Mouse (Mus musculus) limb, embryonic 12.5 days (tissue): Measurements from ENCODE around the gene Arhgap23. TPM values are rescaled to one million over a fixed set of nuclear protein-coding genes. Genes with fewer than 3 reads are reported as not detected.

Source experiments
- ATAC-seq: fragments of 200-750 bp; cut with Nextera tagmentation; 2 replicates; pipeline ENCODE4 v1.8.0; 2017; ENCODE audit warnings: low read depth, moderate TSS enrichment; ENCODE audit not compliant: insufficient number of reproducible peaks, insufficient read depth, low FRiP score, low TSS enrichment
- H3K27ac ChIP-seq: fragments of 300-500 bp; sonication (generic); 2 replicates; pipeline ENCODE4 v1.5.1; 2016; ENCODE audit warnings: mild to moderate bottlenecking, moderate library complexity
- H3K27me3 ChIP-seq: fragments of 300-500 bp; sonication (generic); 2 replicates; pipeline ENCODE4 v1.6.1; 2016; ENCODE audit warnings: mild to moderate bottlenecking, moderate library complexity
- H3K36me3 ChIP-seq: fragments of 300-500 bp; sonication (generic); 2 replicates; pipeline ENCODE4 v1.6.1; 2016; ENCODE audit warnings: mild to moderate bottlenecking, moderate library complexity
- H3K4me1 ChIP-seq: fragments of 300-500 bp; sonication (generic); replicated peaks from 2 replicates; pipeline ENCODE4 v1.6.1; 2016
- H3K4me2 ChIP-seq: fragments of 300-500 bp; sonication (generic); 2 replicates; pipeline ENCODE4 v1.6.1; 2016; ENCODE audit warnings: mild to moderate bottlenecking, moderate library complexity
- H3K4me3 ChIP-seq: fragments of 300-500 bp; sonication (generic); replicated peaks from 2 replicates; pipeline ENCODE4 v1.5.1; 2016; ENCODE audit warnings: mild to moderate bottlenecking
- H3K9ac ChIP-seq: fragments of 300-500 bp; sonication (generic); replicated peaks from 2 replicates; pipeline ENCODE4 v1.6.1; 2016; ENCODE audit warnings: mild to moderate bottlenecking, moderate library complexity
- H3K9me3 ChIP-seq: fragments of 300-500 bp; sonication (generic); 2 replicates; pipeline ENCODE4 v1.6.1; 2016; ENCODE audit warnings: mild to moderate bottlenecking, moderate library complexity
- WGBS: fragments of 180-500 bp; shearing (Covaris S2); methylation state at CpG from one replicate; pipeline ENCODE4 v1.1.7; 2016; 5-methylcytosine and 5-hydroxymethylcytosine counted together
- polyA plus RNA-seq: library from polyadenylated mRNA; unstranded; fragments of >200 nt; fragmentation: Nextera tagmentation; extraction: Ambion mirVana; gene quantifications from 2 replicates; pipeline ENCODE4 v1.2.1, GENCODE M21; 2016

Arhgap23 gene
- polyA plus RNA-seq, 1 experiment from 2014 or later = 7.4 TPM

GRCm38 (mm10) chr11:97447979-97448378 is 32.6 kb downstream of the Arhgap23 start:
- ATAC-seq = no peak
- Histone ChIP-seq H3K9ac (no peak overlapping the region), H3K27ac (no peak overlapping the region), H3K9me3 (no peaks in the 10 kb centered on the region), H3K4me2 (no peak overlapping the region), H3K4me3 (no peak overlapping the region), H3K4me1 (peaks cover 28% of the 10 kb centered on the region), H3K36me3 (peaks cover 66% of the 10 kb centered on the region), H3K27me3 (no peaks in the 10 kb centered on the region)
- 77% methylated on average over 7 of the region's 7 CpGs for WGBS

GRCm38 (mm10) chr11:97448611-97449394 is 33.5 kb downstream of the Arhgap23 start:
- no peak overlapping the region for H3K4me2 ChIP-seq
- H3K36me3 ChIP-seq = peaks cover 71% of the 10 kb centered on the region
- WGBS = 89% methylated on average over 11 of the region's 11 CpGs
- H3K4me3 ChIP-seq = no peak overlapping the region
- H3K9ac ChIP-seq = no peak overlapping the region
- ATAC-seq = no peak
- no peaks in the 10 kb centered on the region for H3K27me3 ChIP-seq
- H3K9me3 ChIP-seq = no peaks in the 10 kb centered on the region
- peaks cover 25% of the 10 kb centered on the region for H3K4me1 ChIP-seq
- no peak overlapping the region for H3K27ac ChIP-seq

GRCm38 (mm10) chr11:97449601-97450293 is 34.4 kb downstream of the Arhgap23 start:
- ATAC-seq = peak; percentile 87
- H3K36me3 ChIP-seq = peaks cover 71% of the 10 kb centered on the region
- 15% methylated on average over 15 of the region's 15 CpGs for WGBS

GRCm38 (mm10) chr11:97450305-97450922 is 35.1 kb downstream of the Arhgap23 start:
- no peak; the same call in none of the 2 replicates for ATAC-seq
- H3K4me2 ChIP-seq = peak overlapping the region; percentile 73
- H3K4me1 ChIP-seq = peaks cover 25% of the 10 kb centered on the region
- H3K9ac ChIP-seq = peak overlapping the region; percentile 57
- H3K27me3 ChIP-seq = no peaks in the 10 kb centered on the region
- H3K36me3 ChIP-seq = peaks cover 73% of the 10 kb centered on the region
- peak overlapping the region; percentile 49 for H3K4me3 ChIP-seq
- peak overlapping the region; percentile 77 for H3K27ac ChIP-seq
- WGBS = 25% methylated on average over 10 of the region's 10 CpGs
- no peaks in the 10 kb centered on the region for H3K9me3 ChIP-seq

More at GRCm38 (mm10) chr11:97449601-97450293, 34.4 kb downstream of the Arhgap23 start:
- H3K9ac ChIP-seq = peak overlapping the region; percentile 57
- H3K27me3 ChIP-seq = no peaks in the 10 kb centered on the region
- H3K4me2 ChIP-seq = peak overlapping the region; percentile 73
- H3K27ac ChIP-seq = peak overlapping the region; percentile 77
- peak overlapping the region; percentile 49 for H3K4me3 ChIP-seq
- no peaks in the 10 kb centered on the region for H3K9me3 ChIP-seq
- H3K4me1 ChIP-seq = peaks cover 25% of the 10 kb centered on the region

DNA sequence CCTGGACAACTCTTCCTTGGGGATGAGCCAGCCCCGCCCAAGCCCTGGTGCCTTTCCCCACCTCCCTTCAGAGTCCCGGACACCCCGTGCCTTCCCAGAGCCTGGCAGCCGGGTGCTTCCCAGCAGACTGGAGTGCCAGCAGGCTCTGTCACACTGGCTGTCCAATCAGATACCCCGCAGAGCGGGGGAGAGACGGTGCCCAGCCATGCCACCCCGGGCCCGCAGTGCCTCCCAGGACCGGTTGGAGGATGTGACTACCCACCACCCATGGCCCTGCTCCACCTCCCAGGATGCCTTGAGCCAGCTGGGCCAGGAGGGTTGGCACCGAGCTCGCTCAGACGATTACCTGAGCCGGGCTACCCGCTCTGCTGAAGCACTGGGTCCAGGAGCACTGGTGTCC is 36.3 kb downstream of the Arhgap23 start:
- peak overlapping the region; percentile 77; the same call in 1 of the 2 replicates for H3K27ac ChIP-seq
- peaks cover 25% of the 10 kb centered on the region for H3K4me1 ChIP-seq
- H3K9ac ChIP-seq = peak overlapping the region; percentile 57; the same call in 1 of the 2 replicates
- 95% methylated on average over 15 of the region's 15 CpGs for WGBS
- 0 out of 2 replicates have a peak overlapping the region, but pooled peaks have one; percentile 73 for H3K4me2 ChIP-seq
- ATAC-seq = no peak
- H3K36me3 ChIP-seq = peaks cover 73% of the 10 kb centered on the region
- H3K4me3 ChIP-seq = no peak overlapping the region
- H3K27me3 ChIP-seq = no peaks in the 10 kb centered on the region
- no peaks in the 10 kb centered on the region for H3K9me3 ChIP-seq

DNA sequence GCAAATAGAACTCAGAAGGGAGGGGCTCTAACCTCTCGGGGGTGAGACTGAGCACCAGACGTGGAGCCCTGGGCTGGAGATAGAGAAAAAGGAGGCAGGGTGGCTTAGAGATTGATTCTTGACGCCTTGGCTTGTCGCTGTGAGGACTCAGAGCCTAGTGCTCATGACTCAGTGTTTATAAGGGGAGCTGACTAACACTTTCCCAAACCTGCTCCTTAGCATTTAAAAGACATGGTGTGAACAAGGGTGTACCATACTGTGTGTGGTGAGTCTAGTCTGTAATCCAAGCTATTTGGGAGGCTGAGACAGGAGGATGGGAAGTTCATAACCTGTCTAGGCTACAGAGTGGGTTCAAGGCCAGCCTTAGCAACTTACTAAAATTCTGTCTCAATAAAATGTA is 41.8 kb downstream of the Arhgap23 start:
- Histone ChIP-seq H3K27me3 (peaks cover 3% of the 10 kb centered on the region; the same call in 1 of the 2 replicates), H3K9ac (no peak overlapping the region), H3K9me3 (no peaks in the 10 kb centered on the region), H3K36me3 (peaks cover 98% of the 10 kb centered on the region), H3K4me1 (no peaks in the 10 kb centered on the region), H3K27ac (no peak overlapping the region), H3K4me3 (no peak overlapping the region), H3K4me2 (no peak overlapping the region)
- ATAC-seq = no peak
- WGBS = 80% methylated on average over 4 of the region's 4 CpGs

GRCm38 (mm10) chr11:97461307-97461820 is 46.0 kb downstream of the Arhgap23 start:
- H3K4me3 ChIP-seq = no peak overlapping the region
- H3K4me1 ChIP-seq = no peaks in the 10 kb centered on the region
- H3K4me2 ChIP-seq = no peak overlapping the region
- 87% methylated on average over 3 of the region's 3 CpGs for WGBS
- peaks cover 19% of the 10 kb centered on the region; the same call in 1 of the 2 replicates for H3K27me3 ChIP-seq
- H3K9me3 ChIP-seq = no peaks in the 10 kb centered on the region
- no peak overlapping the region for H3K27ac ChIP-seq
- no peak overlapping the region for H3K9ac ChIP-seq
- ATAC-seq = no peak
- peaks cover 96% of the 10 kb centered on the region for H3K36me3 ChIP-seq

GRCm38 (mm10) chr11:97462538-97462937 is 47.2 kb downstream of the Arhgap23 start:
- Histone ChIP-seq H3K36me3 (peaks cover 96% of the 10 kb centered on the region), H3K4me1 (no peaks in the 10 kb centered on the region), H3K9me3 (no peaks in the 10 kb centered on the region), H3K4me3 (no peak overlapping the region), H3K9ac (no peak overlapping the region), H3K27ac (no peak overlapping the region), H3K4me2 (no peak overlapping the region), H3K27me3 (peaks cover 19% of the 10 kb centered on the region; the same call in 1 of the 2 replicates)
- WGBS = 86% methylated on average over 6 of the region's 6 CpGs
- no peak for ATAC-seq

GRCm38 (mm10) chr11:97463166-97463565 is 47.8 kb downstream of the Arhgap23 start:
- Histone ChIP-seq H3K9me3 (no peaks in the 10 kb centered on the region), H3K27ac (no peak overlapping the region), H3K4me3 (no peak overlapping the region), H3K4me2 (no peak overlapping the region), H3K36me3 (peaks cover 96% of the 10 kb centered on the region), H3K9ac (no peak overlapping the region), H3K4me1 (no peaks in the 10 kb centered on the region), H3K27me3 (peaks cover 19% of the 10 kb centered on the region; the same call in 1 of the 2 replicates)
- ATAC-seq = no peak
- WGBS = 37% methylated on average over 33 of the region's 33 CpGs

- WGBS = 85% methylated on average over 4 of the region's 4 CpGs
- peaks cover 95% of the 10 kb centered on the region for H3K36me3 ChIP-seq
- ATAC-seq = no peak
- no peak overlapping the region for H3K4me3 ChIP-seq
- no peaks in the 10 kb centered on the region for H3K9me3 ChIP-seq
- H3K27ac ChIP-seq = no peak overlapping the region
- H3K27me3 ChIP-seq = peaks cover 19% of the 10 kb centered on the region; the same call in 1 of the 2 replicates
- H3K4me1 ChIP-seq = no peaks in the 10 kb centered on the region
- no peak overlapping the region for H3K9ac ChIP-seq
- H3K4me2 ChIP-seq = no peak overlapping the region
Measured at GRCm38 (mm10) chr11:97463991-97464390, 48.7 kb downstream of the Arhgap23 start.

- Histone ChIP-seq H3K27me3 (peaks cover 19% of the 10 kb centered on the region; the same call in 1 of the 2 replicates), H3K27ac (0 out of 2 replicates have a peak overlapping the region, but pooled peaks have one; percentile 1), H3K4me2 (no peak overlapping the region), H3K4me1 (no peaks in the 10 kb centered on the region), H3K4me3 (no peak overlapping the region), H3K36me3 (peaks cover 97% of the 10 kb centered on the region), H3K9ac (no peak overlapping the region), H3K9me3 (no peaks in the 10 kb centered on the region)
- ATAC-seq = no peak
- WGBS = 77% methylated on average over 12 of the region's 12 CpGs
Measured at GRCm38 (mm10) chr11:97465957-97466356, 50.6 kb downstream of the Arhgap23 start.
